Mouse (Mus musculus) embryonic fibroblast, embryonic 13.5 days (primary cell): ENCODE data around the gene Rtl1.

Experiments
- CTCF ChIP-seq: IDR thresholded peaks from 2 replicates; pipeline ENCODE4 v1.5.1; 2011; ENCODE audit warnings: mild to moderate bottlenecking, control low read depth, low read length, moderate library complexity, borderline replicate concordance; ENCODE audit not compliant: insufficient read depth
- POLR2A ChIP-seq: IDR thresholded peaks from 2 replicates; pipeline ENCODE4 v1.6.1; 2011; ENCODE audit warnings: low read depth, mild to moderate bottlenecking, control low read depth, low read length, moderate library complexity

GRCm38 (mm10) chr12:109628887-109629286, 28.8 kb upstream of the Rtl1 start:
- TF ChIP-seq CTCF (no peak), POLR2A (no peak)
